Mouse (Mus musculus): ENCODE measurements at regions not wholly inside any gene's neighbourhood (a gene's known extent, or its start where the extent isn't known, plus 50 kb on each side); places are given as distances from the start of the nearest gene placed in this dataset.

DNA sequence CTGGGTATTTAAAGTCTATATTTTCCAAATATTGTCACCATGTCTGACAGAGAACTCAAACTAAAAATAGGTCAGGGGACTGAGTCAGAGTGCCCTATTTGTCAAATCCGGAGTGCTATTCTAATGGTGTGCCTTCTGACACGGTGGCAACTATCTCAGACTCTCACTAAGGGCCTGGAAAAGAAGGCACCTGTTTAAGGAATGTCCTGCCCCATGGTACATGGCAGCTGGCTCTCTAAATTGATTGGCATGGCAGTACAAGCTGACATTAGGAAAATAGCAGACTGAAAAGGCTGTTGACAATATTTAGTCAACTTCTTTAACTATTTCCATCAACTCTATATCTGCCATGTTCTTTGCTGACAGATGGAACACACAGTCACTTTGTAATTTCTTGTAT is 405.1 kb upstream of the A1bg start:
- Histone ChIP-seq H3K36me3 (no peaks in the 10 kb centered on the region), H3K9ac (no peak overlapping the region), H3K4me3 (replicated peaks) (no peak overlapping the region), H3K4me2 (no peak overlapping the region), H3K27me3 (no peaks in the 10 kb centered on the region), H3K27ac (no peak overlapping the region), H3K9me3 (replicated peaks) (no peaks in the 10 kb centered on the region), H3K4me1 (replicated peaks) (no peaks in the 10 kb centered on the region)
- ATAC-seq (ENCODE audit: low read depth), result no peak
- 47% methylated on average over 2 of the region's 2 CpGs for WGBS (ENCODE audit: insufficient replicate concordance)
- DNase-seq, result no peak

DNA sequence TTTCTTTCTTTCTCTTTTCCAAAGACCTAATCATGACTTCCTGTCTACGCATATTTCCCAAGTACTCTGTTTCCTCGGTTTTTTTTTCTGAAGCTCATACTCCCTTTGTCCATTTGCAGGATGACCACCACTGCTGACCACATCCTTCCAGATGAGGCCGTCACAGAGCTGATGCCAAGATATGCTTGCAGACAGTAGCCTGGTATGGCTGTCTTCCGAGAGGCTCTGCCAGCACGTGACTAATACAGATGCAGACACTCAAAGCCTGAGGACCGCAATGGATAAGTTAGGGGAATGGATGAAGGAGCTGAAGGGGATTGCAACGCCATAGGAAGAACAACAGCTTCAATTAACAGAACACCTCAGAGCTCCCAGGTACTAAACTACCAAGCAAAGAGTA is 399.4 kb upstream of the A1bg start:
- DNase-seq (no peak), ATAC-seq (ENCODE audit: low read depth) (no peak)
- H3K9me3 ChIP-seq (replicated peaks), result no peaks in the 10 kb centered on the region
- WGBS (ENCODE audit: insufficient replicate concordance), result 42% methylated on average over 7 of the region's 7 CpGs
- H3K4me3 ChIP-seq (replicated peaks), result no peak overlapping the region
- H3K27ac ChIP-seq, result no peak overlapping the region
- no peaks in the 10 kb centered on the region for H3K36me3 ChIP-seq
- no peak overlapping the region for H3K9ac ChIP-seq
- no peaks in the 10 kb centered on the region for H3K4me1 ChIP-seq (replicated peaks)
- no peaks in the 10 kb centered on the region for H3K27me3 ChIP-seq
- H3K4me2 ChIP-seq, result no peak overlapping the region

DNA sequence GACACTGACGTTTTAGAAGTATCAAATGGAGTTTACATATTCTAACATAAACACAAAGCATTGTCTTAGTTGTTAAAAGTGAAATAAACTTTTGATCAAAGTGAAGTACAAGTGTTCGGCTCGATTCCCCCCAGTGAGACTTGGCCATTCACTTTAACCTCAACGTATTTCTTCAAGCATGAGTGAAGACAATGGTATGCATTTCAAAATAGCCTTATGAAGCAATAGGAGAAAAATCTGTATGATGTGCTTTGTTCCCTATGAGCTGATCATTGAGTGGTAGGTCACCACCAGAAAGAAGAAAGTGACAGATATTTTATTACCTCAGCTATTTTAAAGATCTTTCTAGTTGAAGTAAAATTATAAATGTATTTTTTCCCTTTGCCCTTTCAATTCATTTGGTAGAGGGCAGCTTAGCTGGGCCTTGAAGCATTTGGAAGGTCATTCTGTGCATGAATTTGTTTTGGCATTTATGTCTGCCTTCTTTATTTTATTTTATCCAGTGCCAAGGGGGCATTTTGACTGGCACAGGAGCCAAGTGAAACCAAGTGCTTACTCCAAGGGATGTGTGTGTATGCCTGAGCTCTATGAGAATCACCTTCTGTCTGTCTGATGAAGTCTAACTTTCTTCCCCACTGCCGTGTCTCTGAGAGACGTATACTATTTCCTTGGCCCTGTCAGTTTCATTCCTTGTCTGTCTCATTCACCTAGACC is 386.8 kb upstream of the A1bg start:
- Histone ChIP-seq H3K9me3 (replicated peaks) (no peaks in the 10 kb centered on the region), H3K4me3 (replicated peaks) (no peak overlapping the region), H3K27me3 (no peaks in the 10 kb centered on the region), H3K4me1 (replicated peaks) (no peaks in the 10 kb centered on the region), H3K9ac (no peak overlapping the region), H3K4me2 (no peak overlapping the region), H3K27ac (no peak overlapping the region), H3K36me3 (no peaks in the 10 kb centered on the region)
- no peak for DNase-seq
- no peak for ATAC-seq (ENCODE audit: low read depth)
- 65% methylated on average over 6 of the region's 6 CpGs for WGBS (ENCODE audit: insufficient replicate concordance)

DNA sequence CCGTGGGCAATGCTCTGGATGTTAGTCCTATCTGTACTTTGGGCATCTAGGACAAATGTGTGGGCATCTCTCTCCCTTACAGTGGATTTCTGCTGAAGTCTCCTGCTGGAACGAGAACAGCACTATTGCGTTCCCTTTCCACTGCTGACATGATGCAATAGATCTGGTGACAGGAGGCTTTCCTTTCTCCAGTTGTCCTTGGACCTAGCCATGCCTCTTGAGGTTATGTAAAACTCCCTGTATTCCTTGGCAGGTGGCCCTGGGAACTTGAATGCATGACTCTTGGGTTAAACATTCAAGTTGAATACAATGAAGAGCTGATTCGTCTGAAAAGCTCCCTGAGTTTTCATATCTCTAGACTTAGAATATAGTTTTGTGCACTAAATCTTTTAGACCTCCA is 386.1 kb upstream of the A1bg start:
- no peak for DNase-seq
- H3K9me3 ChIP-seq (replicated peaks), result no peaks in the 10 kb centered on the region

DNA sequence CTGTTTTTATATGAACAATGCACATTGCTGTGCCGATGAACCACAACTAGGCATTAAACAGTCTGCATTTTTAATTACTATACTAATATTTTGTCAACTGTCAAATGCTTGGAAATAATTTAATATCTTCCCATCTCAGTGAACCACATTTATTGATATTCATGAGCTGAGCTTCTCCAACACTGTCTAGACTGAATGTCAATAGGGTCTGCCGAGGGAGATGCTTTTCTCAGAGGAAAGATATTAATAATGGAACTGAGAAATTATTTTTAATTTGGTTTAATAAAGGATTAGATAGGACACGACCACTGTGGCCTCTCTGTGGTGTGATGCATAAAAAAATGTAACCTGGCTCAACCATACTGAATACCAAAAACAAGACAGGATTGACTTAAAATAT is 381.7 kb upstream of the A1bg start:
- Histone ChIP-seq H3K4me2 (no peak overlapping the region), H3K4me1 (replicated peaks) (no peaks in the 10 kb centered on the region), H3K4me3 (replicated peaks) (no peak overlapping the region), H3K27me3 (no peaks in the 10 kb centered on the region), H3K9ac (no peak overlapping the region), H3K27ac (no peak overlapping the region), H3K36me3 (no peaks in the 10 kb centered on the region), H3K9me3 (replicated peaks) (no peaks in the 10 kb centered on the region)
- DNase-seq (no peak), ATAC-seq (ENCODE audit: low read depth) (no peak)
- WGBS (ENCODE audit: insufficient replicate concordance), result 57% methylated on average over 3 of the region's 3 CpGs

More for the DNA sequence above, 386.1 kb upstream of the A1bg start:
- Histone ChIP-seq H3K4me3 (replicated peaks) (no peak overlapping the region), H3K4me2 (no peak overlapping the region), H3K27me3 (no peaks in the 10 kb centered on the region), H3K27ac (no peak overlapping the region), H3K4me1 (replicated peaks) (no peaks in the 10 kb centered on the region), H3K36me3 (no peaks in the 10 kb centered on the region), H3K9ac (no peak overlapping the region)
- ATAC-seq (ENCODE audit: low read depth), result no peak
- 67% methylated on average over 4 of the region's 4 CpGs for WGBS (ENCODE audit: insufficient replicate concordance)

- no peak overlapping the region for H3K27ac ChIP-seq
- DNase-seq (no peak), ATAC-seq (ENCODE audit: low read depth) (no peak)
- H3K9me3 ChIP-seq (replicated peaks), result no peaks in the 10 kb centered on the region
- no peak overlapping the region for H3K9ac ChIP-seq
- no peak overlapping the region for H3K4me3 ChIP-seq (replicated peaks)
- 75% methylated on average over 6 of the region's 6 CpGs for WGBS (ENCODE audit: insufficient replicate concordance)
- H3K27me3 ChIP-seq, result no peaks in the 10 kb centered on the region
- no peaks in the 10 kb centered on the region for H3K4me1 ChIP-seq (replicated peaks)
- no peaks in the 10 kb centered on the region for H3K36me3 ChIP-seq
- no peak overlapping the region for H3K4me2 ChIP-seq
These were observed 377.0 kb upstream of the A1bg start for GRCm38 (mm10) chr15:61299796-61300195.

GRCm38 (mm10) chr15:61297447-61298208 is 374.8 kb upstream of the A1bg start:
- no peaks in the 10 kb centered on the region for H3K4me1 ChIP-seq (replicated peaks)
- H3K27me3 ChIP-seq, result no peaks in the 10 kb centered on the region
- no peak for ATAC-seq (ENCODE audit: low read depth)
- H3K4me3 ChIP-seq (replicated peaks), result no peak overlapping the region
- 59% methylated on average over 5 of the region's 5 CpGs for WGBS (ENCODE audit: insufficient replicate concordance)
- no peak overlapping the region for H3K4me2 ChIP-seq
- no peaks in the 10 kb centered on the region for H3K36me3 ChIP-seq
- no peak overlapping the region for H3K9ac ChIP-seq
- H3K9me3 ChIP-seq (replicated peaks), result no peaks in the 10 kb centered on the region
- no peak overlapping the region for H3K27ac ChIP-seq
- DNase-seq, result no peak

- Histone ChIP-seq H3K9ac (no peak overlapping the region), H3K9me3 (replicated peaks) (no peaks in the 10 kb centered on the region), H3K27ac (no peak overlapping the region), H3K36me3 (no peaks in the 10 kb centered on the region), H3K4me1 (replicated peaks) (no peaks in the 10 kb centered on the region), H3K27me3 (no peaks in the 10 kb centered on the region), H3K4me3 (replicated peaks) (no peak overlapping the region), H3K4me2 (no peak overlapping the region)
- DNase-seq (no peak), ATAC-seq (ENCODE audit: low read depth) (no peak)
- 67% methylated on average over 2 of the region's 2 CpGs for WGBS (ENCODE audit: insufficient replicate concordance)
These were observed 371.8 kb upstream of the A1bg start for GRCm38 (mm10) chr15:61294616-61295015.

GRCm38 (mm10) chr15:61294131-61294530 is 371.3 kb upstream of the A1bg start:
- Histone ChIP-seq H3K4me1 (replicated peaks) (no peaks in the 10 kb centered on the region), H3K9ac (no peak overlapping the region), H3K27me3 (no peaks in the 10 kb centered on the region), H3K4me3 (replicated peaks) (no peak overlapping the region), H3K36me3 (no peaks in the 10 kb centered on the region), H3K9me3 (replicated peaks) (no peaks in the 10 kb centered on the region), H3K27ac (no peak overlapping the region), H3K4me2 (no peak overlapping the region)
- ATAC-seq (ENCODE audit: low read depth) (no peak), DNase-seq (no peak)
- 48% methylated on average over 4 of the region's 4 CpGs for WGBS (ENCODE audit: insufficient replicate concordance)

GRCm38 (mm10) chr15:61268766-61269165 is 346.0 kb upstream of the A1bg start:
- H3K4me3 ChIP-seq (replicated peaks), result no peak overlapping the region
- no peak overlapping the region for H3K9ac ChIP-seq
- ATAC-seq (ENCODE audit: low read depth) (no peak), DNase-seq (no peak)
- no peak overlapping the region for H3K4me2 ChIP-seq
- H3K36me3 ChIP-seq, result no peaks in the 10 kb centered on the region
- no peak overlapping the region for H3K27ac ChIP-seq
- WGBS (ENCODE audit: insufficient replicate concordance), result 65% methylated on average over 4 of the region's 4 CpGs
- no peaks in the 10 kb centered on the region for H3K27me3 ChIP-seq
- no peaks in the 10 kb centered on the region for H3K9me3 ChIP-seq (replicated peaks)
- H3K4me1 ChIP-seq (replicated peaks), result no peaks in the 10 kb centered on the region

- Histone ChIP-seq H3K27ac (no peak overlapping the region), H3K4me1 (replicated peaks) (no peaks in the 10 kb centered on the region), H3K4me2 (no peak overlapping the region), H3K27me3 (no peaks in the 10 kb centered on the region), H3K36me3 (no peaks in the 10 kb centered on the region), H3K4me3 (replicated peaks) (no peak overlapping the region), H3K9ac (no peak overlapping the region), H3K9me3 (replicated peaks) (no peaks in the 10 kb centered on the region)
- 41% methylated on average over 2 of the region's 2 CpGs for WGBS (ENCODE audit: insufficient replicate concordance)
- no peak for ATAC-seq (ENCODE audit: low read depth)
- no peak for DNase-seq
These were observed 336.2 kb upstream of the A1bg start for GRCm38 (mm10) chr15:61259047-61259446.

DNA sequence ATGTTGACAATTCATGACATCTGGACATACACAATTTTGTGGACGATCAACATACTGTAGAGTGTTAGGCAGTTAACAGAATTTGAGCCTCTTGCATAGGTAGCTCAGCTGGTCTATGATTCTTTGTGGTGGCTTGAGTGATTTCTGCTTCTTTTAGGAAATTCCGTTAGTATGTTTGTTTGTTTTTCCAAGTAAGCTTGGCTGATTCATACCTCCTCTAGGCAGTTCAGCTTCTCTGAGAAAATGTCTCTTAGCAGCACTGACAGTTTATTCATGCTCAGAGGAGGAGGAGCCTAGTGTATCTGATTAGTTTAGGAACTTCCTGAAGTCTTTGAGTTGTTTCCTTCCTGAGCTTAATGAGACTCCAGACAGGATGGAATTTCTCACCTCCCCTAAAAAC is 321.7 kb upstream of the A1bg start:
- no peaks in the 10 kb centered on the region for H3K27me3 ChIP-seq
- no peak overlapping the region for H3K27ac ChIP-seq
- DNase-seq, result no peak
- no peaks in the 10 kb centered on the region for H3K9me3 ChIP-seq (replicated peaks)
- WGBS (ENCODE audit: insufficient replicate concordance), result 46% methylated on average over 2 of the region's 2 CpGs
- H3K4me3 ChIP-seq (replicated peaks), result no peak overlapping the region
- no peaks in the 10 kb centered on the region for H3K36me3 ChIP-seq
- H3K4me2 ChIP-seq, result no peak overlapping the region
- no peak for ATAC-seq (ENCODE audit: low read depth)
- no peaks in the 10 kb centered on the region for H3K4me1 ChIP-seq (replicated peaks)
- no peak overlapping the region for H3K9ac ChIP-seq
